Mouse (Mus musculus) hindbrain, embryonic 15.5 days (tissue): Measurements from ENCODE around the gene Ccdc106. TPM values are rescaled to one million over a fixed set of nuclear protein-coding genes. Genes with fewer than 3 reads are reported as not detected.
"Not testable (repeated sequence)": the region's sequence is repeated elsewhere in the genome, so short reads cannot be mapped to it uniquely, and the experiment has no call there.

Source experiments
- ATAC-seq: fragments of 200-750 bp; cut with Nextera tagmentation; 2 replicates; pipeline ENCODE4 v1.8.0; 2017; ENCODE audit warnings: low read depth, moderate number of reproducible peaks, moderate TSS enrichment; ENCODE audit not compliant: low FRiP score
- H3K27ac ChIP-seq: fragments of 300-500 bp; sonication (generic); replicated peaks from 2 replicates; pipeline ENCODE4 v1.5.1; 2015; ENCODE audit warnings: mild to moderate bottlenecking, inconsistent platforms
- H3K27me3 ChIP-seq: fragments of 300-500 bp; sonication (generic); 2 replicates; pipeline ENCODE4 v1.6.1; 2015; ENCODE audit warnings: control low read depth, inconsistent platforms
- H3K36me3 ChIP-seq: fragments of 300-500 bp; sonication (generic); 2 replicates; pipeline ENCODE4 v1.6.1; 2015; ENCODE audit warnings: control low read depth, inconsistent platforms
- H3K4me1 ChIP-seq: fragments of 300-500 bp; sonication (generic); replicated peaks from 2 replicates; pipeline ENCODE4 v1.6.1; 2015; ENCODE audit warnings: control low read depth, inconsistent platforms
- H3K4me2 ChIP-seq: fragments of 300-500 bp; sonication (generic); 2 replicates; pipeline ENCODE4 v1.6.1; 2015; ENCODE audit warnings: moderate library complexity, mild to moderate bottlenecking, inconsistent platforms
- H3K4me3 ChIP-seq: fragments of 300-500 bp; sonication (generic); 2 replicates; pipeline ENCODE4 v1.5.1; 2015; ENCODE audit warnings: mild to moderate bottlenecking, inconsistent platforms
- H3K9ac ChIP-seq: fragments of 300-500 bp; sonication (generic); 2 replicates; pipeline ENCODE4 v1.6.1; 2015; ENCODE audit warnings: inconsistent platforms
- H3K9me3 ChIP-seq: fragments of 300-500 bp; sonication (generic); 2 replicates; pipeline ENCODE4 v1.6.1; 2016; ENCODE audit warnings: control low read depth, inconsistent platforms
- WGBS: fragments of 180-500 bp; shearing (Covaris S2); methylation state at CpG from one replicate; pipeline ENCODE4 v1.1.7; 2015; 5-methylcytosine and 5-hydroxymethylcytosine counted together
- polyA plus RNA-seq: library from polyadenylated mRNA; unstranded; fragments of >200 nt; fragmentation: Nextera tagmentation; extraction: Ambion mirVana; gene quantifications from 2 replicates; pipeline ENCODE4 v1.2.1, GENCODE M21; 2015

The Ccdc106 gene
- polyA plus RNA-seq, 1 experiment from 2014 or later = 65.2 TPM

DNA sequence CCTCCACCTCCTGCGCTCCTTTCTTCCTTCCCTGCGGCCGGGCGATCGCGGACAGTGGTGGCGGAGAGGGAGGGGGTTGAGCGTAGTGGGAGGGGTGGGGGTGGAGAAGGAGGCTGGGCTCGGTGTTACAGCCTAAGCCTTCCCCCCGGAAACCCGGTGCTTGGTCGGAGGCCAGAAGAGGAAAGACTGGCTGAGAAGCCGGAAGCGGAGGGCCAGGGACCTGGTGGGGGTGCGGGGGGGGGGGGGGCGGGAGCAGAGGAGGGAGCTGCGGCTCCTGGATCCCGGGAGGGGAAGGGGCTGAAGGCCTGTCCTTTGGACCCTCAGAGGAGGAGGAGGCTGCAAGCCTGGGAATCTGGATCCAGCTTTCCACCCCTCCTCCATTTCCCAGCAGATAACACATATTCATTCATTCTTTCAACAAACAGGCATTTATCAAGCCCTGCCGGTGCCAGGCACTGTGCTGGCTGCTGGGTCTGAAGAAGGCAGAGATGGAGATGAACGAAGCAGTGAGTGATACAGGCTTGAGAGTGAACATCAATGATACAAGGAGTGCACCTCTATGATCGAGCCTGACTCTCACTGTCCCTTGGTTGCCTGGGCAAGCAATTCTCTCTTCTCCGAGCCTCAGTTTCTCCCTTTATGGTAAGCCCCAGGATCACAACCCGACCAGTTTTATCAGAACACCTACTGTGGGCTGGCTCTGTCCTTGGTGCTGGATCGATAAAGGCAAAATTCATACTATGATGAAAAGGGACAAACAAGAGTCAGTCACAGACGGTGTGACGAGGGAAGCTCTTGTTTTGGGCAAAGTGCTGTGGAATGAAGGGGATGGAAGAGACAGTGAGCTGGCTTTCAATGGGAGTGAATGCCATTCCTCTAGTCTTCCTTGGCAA, 24.1 kb upstream of the Ccdc106 start, which contains the start of gene Zfp579:
Gene Zfp579, minus strand, starts transcription at position 156 of the 893 bp plus-strand sequence.
- peak within 1 kb of the TSS; percentile 90 for H3K27ac ChIP-seq
- H3K4me2 ChIP-seq = peak within 1 kb of the TSS; percentile 86
- H3K4me3 ChIP-seq = peak within 1 kb of the TSS; percentile 73
- ATAC-seq = peak; percentile 90
- H3K4me1 ChIP-seq = peaks cover 35% of the 10 kb centered on the region
- no peaks in the 10 kb centered on the region for H3K9me3 ChIP-seq
- H3K27me3 ChIP-seq = no peaks in the 10 kb centered on the region
- H3K36me3 ChIP-seq = peaks cover 24% of the 10 kb centered on the region
- peak within 1 kb of the TSS; percentile 86 for H3K9ac ChIP-seq
- WGBS = 2% methylated on average over 13 of the region's 26 CpGs

DNA sequence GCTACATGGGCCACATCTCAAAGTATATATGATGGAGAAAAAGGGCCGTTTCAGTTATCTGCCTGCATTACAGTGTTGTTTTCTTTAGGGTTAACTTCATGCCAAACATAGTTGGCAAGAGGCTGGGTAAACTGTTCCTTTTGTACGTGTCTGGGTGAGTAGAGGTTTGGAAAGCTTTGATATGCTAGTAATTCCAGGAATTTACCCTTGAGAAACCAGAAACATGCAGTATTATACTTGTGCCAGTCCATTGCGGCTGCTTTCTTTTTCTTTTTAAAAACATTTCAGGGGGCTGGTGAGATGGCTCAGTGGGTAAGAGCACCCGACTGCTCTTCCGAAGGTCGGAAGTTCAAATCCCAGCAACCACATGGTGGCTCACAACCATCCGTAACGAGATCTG, 23.4 kb upstream of the Ccdc106 start:
- H3K9me3 ChIP-seq = no peaks in the 10 kb centered on the region
- WGBS = 66% methylated on average over 8 of the region's 8 CpGs
- H3K4me1 ChIP-seq = peaks cover 35% of the 10 kb centered on the region
- peak overlapping the region; percentile 86 for H3K4me2 ChIP-seq
- H3K36me3 ChIP-seq = peaks cover 18% of the 10 kb centered on the region
- 0 out of 2 replicates have a peak overlapping the region, but pooled peaks have one; percentile 90 for H3K27ac ChIP-seq
- H3K27me3 ChIP-seq = no peaks in the 10 kb centered on the region
- peak overlapping the region; percentile 73 for H3K4me3 ChIP-seq
- ATAC-seq = no peak
- peak overlapping the region; percentile 86 for H3K9ac ChIP-seq

DNA sequence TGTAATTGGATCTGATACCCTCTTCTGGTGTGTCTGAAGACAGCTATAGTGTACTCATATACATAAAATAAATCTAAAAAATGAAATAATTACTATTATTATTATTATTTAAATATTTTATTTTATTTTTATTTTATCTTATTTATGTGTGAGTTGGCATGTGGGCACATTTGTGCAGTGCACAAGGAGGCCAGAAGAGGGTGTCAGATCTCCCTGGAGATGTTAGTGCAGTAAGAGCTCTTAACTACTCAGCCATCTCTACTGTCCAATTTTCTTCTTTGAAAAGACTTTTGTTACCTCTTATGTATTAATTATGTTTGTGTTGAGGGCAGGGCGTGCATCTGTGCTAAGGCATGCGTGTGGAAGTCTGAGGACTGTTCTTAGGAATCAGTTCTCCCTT, 20.5 kb upstream of the Ccdc106 start:
- Histone ChIP-seq H3K9ac (no peak overlapping the region), H3K27ac (no peak overlapping the region), H3K27me3 (no peaks in the 10 kb centered on the region), H3K4me2 (no peak overlapping the region), H3K36me3 (no peaks in the 10 kb centered on the region), H3K9me3 (no peaks in the 10 kb centered on the region), H3K4me3 (no peak overlapping the region), H3K4me1 (peaks cover 14% of the 10 kb centered on the region)
- WGBS = 71% methylated on average over 2 of the region's 2 CpGs
- no peak for ATAC-seq

DNA sequence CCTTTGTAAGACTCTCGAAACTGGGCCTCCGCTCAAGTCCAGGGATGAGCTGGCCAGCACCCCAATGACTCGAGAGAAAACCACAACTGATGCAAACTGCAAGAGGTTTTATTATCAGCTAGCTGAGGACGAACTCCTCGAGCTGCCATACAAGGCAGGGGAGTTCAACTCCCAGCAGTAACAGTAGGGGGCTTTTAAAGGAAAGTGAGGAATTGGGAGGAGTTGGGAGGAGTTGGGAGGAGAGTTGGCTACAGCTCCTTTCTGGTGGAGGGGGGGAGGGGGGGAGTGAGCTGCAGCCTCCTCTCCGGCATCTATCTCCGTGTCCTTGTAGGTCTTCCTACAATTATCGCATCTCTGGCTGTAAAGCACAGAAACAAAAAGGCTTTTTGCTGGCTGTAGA, 17.5 kb upstream of the Ccdc106 start:
- H3K9me3 ChIP-seq = not testable (repeated sequence)

DNA sequence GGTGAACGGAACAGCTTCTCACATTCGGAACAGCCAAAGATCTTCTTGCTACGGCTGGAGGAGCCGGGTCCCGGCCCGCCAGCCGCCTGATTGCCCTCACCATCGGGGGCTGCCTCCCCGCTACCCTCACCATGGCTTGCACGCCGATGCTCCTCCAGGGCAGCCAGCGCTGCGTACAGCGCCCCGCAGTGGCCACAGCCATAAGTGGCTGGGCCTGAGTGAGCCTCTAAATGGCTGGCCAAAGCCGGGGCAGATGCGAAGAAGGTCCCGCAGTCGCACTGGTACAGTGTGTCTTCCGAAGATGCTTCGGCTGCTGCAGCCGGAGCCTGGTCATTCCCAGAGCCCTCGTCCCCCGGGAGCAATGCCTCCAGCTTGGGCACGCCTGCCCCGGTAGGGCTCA, 12.1 kb upstream of the Ccdc106 start:
- H3K4me1 ChIP-seq = no peaks in the 10 kb centered on the region
- H3K9me3 ChIP-seq = no peaks in the 10 kb centered on the region
- H3K36me3 ChIP-seq = peaks cover 60% of the 10 kb centered on the region
- ATAC-seq = no peak
- H3K27me3 ChIP-seq = no peaks in the 10 kb centered on the region
- H3K4me2 ChIP-seq = no peak overlapping the region
- no peak overlapping the region for H3K4me3 ChIP-seq
- no peak overlapping the region for H3K9ac ChIP-seq
- 95% methylated on average over 26 of the region's 26 CpGs for WGBS
- H3K27ac ChIP-seq = no peak overlapping the region

More for the DNA sequence above, 17.5 kb upstream of the Ccdc106 start:
- H3K27ac ChIP-seq, H3K4me2 ChIP-seq, H3K4me1 ChIP-seq, ATAC-seq, H3K27me3 ChIP-seq, H3K4me3 ChIP-seq, H3K9ac ChIP-seq: not testable (repeated sequence)
- WGBS = 62% methylated on average over 8 of the region's 8 CpGs
- H3K36me3 ChIP-seq = peaks cover 12% of the 10 kb centered on the region

DNA sequence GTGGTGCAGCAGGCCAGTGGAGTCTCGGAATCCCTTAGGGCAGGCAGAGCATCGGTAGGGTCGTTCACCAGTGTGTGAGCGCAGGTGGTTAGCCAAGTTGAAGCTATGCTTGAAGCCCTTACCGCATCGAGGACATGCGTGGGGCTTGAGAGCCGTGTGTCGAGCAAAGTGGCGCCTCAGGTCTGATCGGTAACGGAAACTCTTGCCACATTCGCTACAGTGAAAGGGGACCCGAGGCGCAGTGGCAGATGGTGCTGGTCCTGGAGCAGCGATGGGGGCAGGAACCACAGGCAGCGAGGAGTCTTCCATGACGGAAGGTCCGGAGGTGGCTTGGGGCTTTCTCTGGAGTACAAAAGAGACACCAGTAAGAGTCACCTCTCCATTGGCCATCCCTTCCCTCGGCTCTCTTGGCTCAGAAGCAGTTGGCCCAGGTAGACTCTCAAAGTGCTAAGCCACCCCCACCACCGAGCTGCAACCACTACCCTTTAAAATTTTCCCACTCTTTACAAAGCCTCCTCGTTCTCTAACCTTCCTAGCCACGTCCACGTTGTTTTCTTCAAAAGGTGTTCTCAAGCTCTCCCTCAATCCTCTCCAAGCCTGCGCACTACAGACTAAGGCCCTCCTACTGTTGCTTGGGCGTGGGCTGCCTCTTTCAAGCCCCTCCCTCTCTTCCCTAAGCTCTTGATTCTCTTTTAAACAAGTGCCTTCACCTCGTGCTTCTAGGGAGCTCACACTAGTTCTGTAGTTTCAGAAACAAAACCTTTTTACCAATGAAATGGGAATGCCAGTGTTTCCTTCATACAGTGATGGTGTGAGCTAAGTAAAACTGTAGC, 7.5 kb upstream of the Ccdc106 start:
- Histone ChIP-seq H3K27me3 (no peaks in the 10 kb centered on the region), H3K4me3 (no peak overlapping the region), H3K4me2 (no peak overlapping the region), H3K27ac (no peak overlapping the region), H3K9ac (no peak overlapping the region), H3K4me1 (peaks cover 6% of the 10 kb centered on the region), H3K36me3 (peaks cover 48% of the 10 kb centered on the region), H3K9me3 (no peaks in the 10 kb centered on the region)
- 93% methylated on average over 27 of the region's 27 CpGs for WGBS
- no peak for ATAC-seq

DNA sequence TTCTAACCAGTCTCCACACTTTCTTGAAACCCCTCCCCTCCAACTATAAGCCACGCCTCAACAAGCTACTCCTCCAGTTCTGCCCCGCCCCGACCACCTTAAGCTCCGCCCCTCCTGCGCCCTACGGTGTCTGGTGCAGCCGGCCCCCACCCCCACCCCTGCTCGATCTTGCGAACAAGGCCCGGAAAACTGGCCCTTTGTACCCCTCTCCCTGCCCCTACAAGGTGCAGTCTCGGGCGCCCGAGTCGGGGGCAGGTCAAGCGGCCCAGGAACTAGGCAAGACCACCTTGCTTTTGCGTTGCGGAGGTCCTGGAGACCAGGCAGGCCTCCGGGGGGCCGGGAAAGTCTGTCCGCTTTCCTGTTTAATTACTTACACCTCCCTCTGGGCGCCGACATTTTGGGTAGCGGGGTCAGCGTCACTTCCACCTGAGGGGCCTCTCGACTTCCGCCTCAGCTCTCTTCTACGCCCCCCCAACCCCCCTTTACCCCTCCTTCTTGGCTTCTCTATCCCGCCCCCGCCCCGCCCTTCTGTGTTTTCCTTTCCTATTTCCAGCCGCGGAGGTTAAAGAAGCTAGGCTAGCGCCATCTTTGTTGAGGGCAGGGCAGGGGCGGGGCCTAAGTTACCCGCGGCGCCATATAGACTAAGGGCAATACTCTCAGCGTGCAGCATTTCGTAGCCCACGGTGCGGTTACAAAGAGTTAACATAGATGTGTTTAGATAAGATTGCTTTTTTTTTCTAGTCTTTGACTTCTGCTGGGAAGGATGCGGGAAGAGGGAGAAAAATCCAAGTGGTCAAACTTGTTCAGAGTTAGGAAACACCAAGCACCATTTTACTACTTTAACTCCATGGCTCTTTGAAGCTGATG, 5.9 kb upstream of the Ccdc106 start, which contains the start of the genes Zfp524 and Fiz1:
Gene Zfp524, plus strand, starts transcription at position 165 of the 867 bp plus-strand sequence.
Gene Fiz1, minus strand, starts transcription at position 447 of the 867 bp plus-strand sequence.
- Histone ChIP-seq H3K27ac (peak within 1 kb of the TSS; percentile 99), H3K4me3 (peak within 1 kb of the TSS; percentile 87), H3K9ac (peak within 1 kb of the TSS; percentile 76), H3K4me2 (peak within 1 kb of the TSS; percentile 64), H3K36me3 (peaks cover 32% of the 10 kb centered on the region), H3K9me3 (no peaks in the 10 kb centered on the region), H3K4me1 (peaks cover 8% of the 10 kb centered on the region), H3K27me3 (no peaks in the 10 kb centered on the region)
- peak; percentile 83 for ATAC-seq
- under 1% methylated on average over 41 of the region's 42 CpGs for WGBS

DNA sequence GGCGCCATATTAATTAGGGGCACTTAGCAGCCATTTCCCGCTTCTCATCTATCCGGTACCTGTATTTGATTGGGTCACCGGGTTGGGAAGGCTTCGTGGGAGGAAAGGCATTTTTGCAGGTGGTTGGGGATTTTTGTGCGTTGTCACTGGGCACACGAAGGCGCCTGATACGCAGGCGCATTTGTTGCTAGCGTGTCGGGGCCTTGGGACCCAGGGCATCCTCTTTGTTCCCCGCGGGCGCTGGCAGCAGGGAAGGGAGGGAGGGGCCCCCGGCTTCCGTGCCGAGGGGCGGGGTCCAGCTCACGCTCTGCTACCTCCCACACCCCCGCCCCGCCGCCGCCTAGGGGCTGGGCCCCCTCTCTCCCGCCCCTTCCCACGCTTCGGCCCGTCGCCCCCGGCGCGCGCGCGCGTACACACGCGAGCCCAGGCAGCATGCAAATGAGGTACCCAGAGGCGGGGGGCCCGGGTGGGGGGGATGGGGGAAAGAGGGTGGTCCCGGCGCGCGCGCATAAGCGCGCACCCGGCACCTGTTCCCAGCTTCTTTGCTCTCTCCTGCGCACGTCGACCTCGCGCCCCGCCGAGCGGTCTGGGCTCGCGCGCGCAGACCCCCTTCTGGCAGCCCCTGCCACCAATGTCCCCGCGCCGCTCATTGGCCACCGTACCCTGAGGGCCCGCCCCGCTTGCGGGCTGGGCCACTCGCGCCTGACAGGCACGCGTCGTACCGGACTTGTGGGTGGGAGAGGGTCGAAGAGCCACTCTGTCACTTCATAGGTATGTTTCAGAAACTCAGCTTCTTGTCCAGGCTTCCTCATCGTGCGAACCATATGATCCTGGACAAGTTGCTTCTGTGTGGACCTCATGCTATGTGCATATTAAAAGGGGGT, 5.0 kb upstream of the Ccdc106 start, which contains the start of gene Gm44973:
Gene Gm44973, plus strand, starts transcription at position 379 of the 884 bp plus-strand sequence.
- Histone ChIP-seq H3K27ac (peak within 1 kb of the TSS; percentile 99), H3K27me3 (no peaks in the 10 kb centered on the region), H3K9ac (peak within 1 kb of the TSS; percentile 76), H3K9me3 (no peaks in the 10 kb centered on the region), H3K4me1 (peaks cover 10% of the 10 kb centered on the region), H3K4me3 (peak within 1 kb of the TSS; percentile 87), H3K36me3 (peaks cover 23% of the 10 kb centered on the region), H3K4me2 (peak within 1 kb of the TSS; percentile 64)
- under 1% methylated on average over 54 of the region's 76 CpGs for WGBS
- ATAC-seq = peak; percentile 80

DNA sequence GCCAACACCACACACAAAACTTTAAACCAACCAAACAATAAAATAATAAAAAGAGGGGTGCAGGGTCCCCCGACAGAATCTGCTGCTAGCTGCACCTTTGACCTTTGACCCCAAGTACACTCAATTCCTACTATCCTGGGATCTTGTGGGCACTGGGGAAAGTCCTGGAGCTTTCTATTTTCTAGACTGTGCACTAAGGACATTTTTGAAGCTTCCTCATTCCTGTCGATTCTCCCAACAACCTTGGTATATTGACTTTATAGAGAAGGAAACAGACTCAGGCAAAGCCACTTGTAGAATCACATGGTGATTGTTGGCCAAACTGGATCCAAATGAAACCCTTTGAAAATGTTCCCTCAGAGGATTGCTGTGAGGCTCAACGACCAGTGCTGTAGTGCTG, 4.3 kb upstream of the Ccdc106 start:
- Histone ChIP-seq H3K4me2 (peak overlapping the region; percentile 64), H3K4me3 (peak overlapping the region; percentile 87), H3K27me3 (no peaks in the 10 kb centered on the region), H3K9ac (peak overlapping the region; percentile 61), H3K27ac (peak overlapping the region; percentile 99), H3K9me3 (no peaks in the 10 kb centered on the region), H3K36me3 (peaks cover 16% of the 10 kb centered on the region), H3K4me1 (peaks cover 12% of the 10 kb centered on the region)
- 63% methylated on average over 3 of the region's 3 CpGs for WGBS
- no peak for ATAC-seq

DNA sequence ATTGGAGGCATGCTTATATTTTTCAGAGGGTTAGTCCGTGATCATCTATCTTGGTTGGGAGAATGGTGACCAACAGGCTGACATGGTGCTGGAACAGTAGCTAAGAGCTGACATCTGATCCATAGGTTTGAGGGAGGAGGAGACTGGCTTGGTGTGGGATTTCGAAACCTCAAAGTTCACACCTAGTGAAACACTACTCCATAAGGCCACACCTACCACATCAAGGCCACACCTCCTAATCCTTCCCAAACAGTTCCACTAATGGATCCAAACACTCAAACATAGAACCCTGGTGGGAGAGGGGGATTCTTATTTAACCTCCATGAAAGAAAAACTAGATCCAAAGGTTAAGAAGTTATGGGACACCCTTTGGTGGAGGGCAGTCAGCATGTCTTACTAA, 3.4 kb upstream of the Ccdc106 start:
- Histone ChIP-seq H3K9me3 (no peaks in the 10 kb centered on the region), H3K36me3 (peaks cover 8% of the 10 kb centered on the region), H3K27me3 (no peaks in the 10 kb centered on the region), H3K9ac (no peak overlapping the region), H3K4me3 (no peak overlapping the region), H3K4me1 (peaks cover 21% of the 10 kb centered on the region), H3K4me2 (no peak overlapping the region), H3K27ac (no peak overlapping the region)
- 94% methylated on average over 2 of the region's 2 CpGs for WGBS
- ATAC-seq = no peak
